Mouse (Mus musculus) heart, embryonic 16.5 days (tissue): ENCODE measurements at regions not wholly inside any gene's neighbourhood (a gene's known extent, or its start where the extent isn't known, plus 50 kb on each side); places are given as distances from the start of the nearest gene placed in this dataset.

Experiments used
- ATAC-seq: fragments of 200-750 bp; cut with Nextera tagmentation; replicated peaks from 2 replicates; pipeline ENCODE4 v1.8.0; 2017; ENCODE audit warnings: moderate number of reproducible peaks; ENCODE audit not compliant: insufficient read depth, low FRiP score; ENCODE audit errors: extremely low read depth
- H3K27ac ChIP-seq: fragments of 300-500 bp; sonication (generic); 2 replicates; pipeline ENCODE4 v1.5.1; 2014; ENCODE audit warnings: mild to moderate bottlenecking, low read length, control low read depth, moderate library complexity
- H3K27me3 ChIP-seq: fragments of 300-500 bp; sonication (generic); 2 replicates; pipeline ENCODE4 v1.6.1; 2014; ENCODE audit warnings: low read length, mixed read lengths; ENCODE audit not compliant: control insufficient read depth, insufficient read depth
- H3K36me3 ChIP-seq: fragments of 300-500 bp; sonication (generic); 2 replicates; pipeline ENCODE4 v1.6.1; 2014; ENCODE audit not compliant: control insufficient read depth, insufficient read depth
- H3K4me1 ChIP-seq: fragments of 300-500 bp; sonication (generic); 2 replicates; pipeline ENCODE4 v1.6.1; 2014; ENCODE audit warnings: low read length, mixed read lengths; ENCODE audit not compliant: control insufficient read depth, insufficient read depth
- H3K4me2 ChIP-seq: fragments of 300-500 bp; sonication (generic); 2 replicates; pipeline ENCODE4 v1.6.1; 2014; ENCODE audit warnings: low read depth, mild to moderate bottlenecking, control low read depth, low read length
- H3K4me3 ChIP-seq: fragments of 300-500 bp; sonication (generic); 2 replicates; pipeline ENCODE4 v1.5.1; 2014; ENCODE audit warnings: mild to moderate bottlenecking, control low read depth, low read length
- H3K9ac ChIP-seq: fragments of 300-500 bp; sonication (generic); 2 replicates; pipeline ENCODE4 v1.6.1; 2014; ENCODE audit warnings: low read length, control low read depth
- H3K9me3 ChIP-seq: fragments of 300-500 bp; sonication (generic); replicated peaks from 2 replicates; pipeline ENCODE4 v1.6.1; 2016; ENCODE audit warnings: low read length; ENCODE audit not compliant: control insufficient read depth
- WGBS: fragments of 180-500 bp; shearing (Covaris S2); extraction: QIAGEN DNeasy Blood & Tissue Kit; methylation state at CpG from one replicate; pipeline ENCODE4 v1.1.7; 2014; 5-methylcytosine and 5-hydroxymethylcytosine counted together

- peaks cover 23% of the 10 kb centered on the region for H3K4me1 ChIP-seq
- no peak overlapping the region for H3K4me3 ChIP-seq
- H3K27ac ChIP-seq, result peak overlapping the region; percentile 65
- 33% methylated on average over 13 of the region's 13 CpGs for WGBS
- ATAC-seq, result peak; percentile 50
- H3K9ac ChIP-seq, result no peak overlapping the region
- no peaks in the 10 kb centered on the region for H3K9me3 ChIP-seq
- H3K4me2 ChIP-seq, result peak overlapping the region; percentile 27; the same call in 1 of the 2 replicates
- no peaks in the 10 kb centered on the region for H3K27me3 ChIP-seq
- no peaks in the 10 kb centered on the region for H3K36me3 ChIP-seq
Measured at GRCm38 (mm10) chr6:31613590-31614319, 50.0 kb upstream of the Podxl start.
